Mouse (Mus musculus): Measurements from ENCODE around the gene Naa80. TPM values are rescaled to one million over a fixed set of nuclear protein-coding genes. Genes with fewer than 3 reads are reported as not detected.

Naa80 gene
- polyA plus RNA-seq, 1 experiment from 2014 or later, result 19.9 TPM

DNA sequence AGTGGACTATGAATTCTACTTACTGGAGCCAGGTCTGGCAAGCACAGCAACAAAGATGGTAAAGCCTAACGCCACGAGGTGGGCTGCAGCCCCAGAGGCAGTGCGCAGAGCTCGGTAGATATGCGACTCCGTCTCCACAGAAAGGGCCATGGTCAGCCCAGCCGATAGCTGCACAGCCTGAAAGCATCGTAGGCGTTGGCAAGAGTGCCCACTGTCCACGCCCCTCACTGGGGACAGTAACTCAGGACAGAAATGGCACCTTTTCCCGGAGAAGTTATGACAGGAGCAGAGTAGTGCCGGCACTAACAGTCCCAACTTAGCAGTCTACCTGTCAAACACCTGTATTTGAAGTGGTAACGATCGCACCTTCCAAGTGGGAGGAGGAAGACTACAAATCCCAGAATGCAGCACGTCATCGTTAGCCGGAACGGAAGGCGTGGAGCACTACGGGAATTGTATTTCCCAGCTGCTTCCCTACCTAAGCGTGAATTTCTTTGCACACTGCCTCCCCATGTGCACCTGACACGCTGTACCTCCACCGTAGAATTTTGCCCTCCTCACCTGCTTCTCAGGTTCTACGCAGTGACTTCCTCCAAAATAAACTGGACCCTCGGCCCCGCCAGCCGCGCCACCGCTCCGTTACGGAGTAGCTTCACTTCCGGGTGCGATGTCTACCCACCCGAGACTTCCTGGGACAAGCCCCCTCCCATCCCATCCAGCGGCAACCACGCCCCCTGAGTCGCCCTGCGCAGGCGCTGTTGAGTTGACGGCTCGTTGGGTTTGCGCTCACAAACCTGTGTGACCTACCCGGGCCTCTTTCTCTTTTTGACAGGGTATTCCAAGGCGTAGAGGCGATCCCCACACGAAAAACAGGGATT is 37.0 kb upstream of the Naa80 start, which contains the start of the genes Cyb561d2 and Nprl2:
TSS of gene Cyb561d2 (minus strand) at position 720 of the 878 bp plus-strand sequence.
TSS of gene Nprl2 (plus strand) at position 753 of the 878 bp plus-strand sequence.
- Histone ChIP-seq H3K4me2 (replicated peaks; ENCODE audit: low read depth, low read length) (peak within 1 kb of the TSS; percentile 64), H3K27ac (ENCODE audit: low read length) (peak within 1 kb of the TSS; percentile 44; the same call in 1 of the 2 replicates), H3K4me3 (ENCODE audit: low read depth, low read length) (peak within 1 kb of the TSS; percentile 54), H3K4me1 (ENCODE audit: control insufficient read depth, insufficient read depth, low read length) (peaks cover 17% of the 10 kb centered on the region), H3K9me3 (ENCODE audit: control insufficient read depth, low read depth, low read length) (no peaks in the 10 kb centered on the region), H3K9ac (replicated peaks; ENCODE audit: low read depth, low read length) (peak within 1 kb of the TSS; percentile 45; the same call in 1 of the 2 replicates), H3K36me3 (ENCODE audit: control insufficient read depth, insufficient read depth, low read length) (peaks cover 41% of the 10 kb centered on the region), H3K27me3 (ENCODE audit: control insufficient read depth, insufficient read depth, low read length) (no peaks in the 10 kb centered on the region)
- WGBS, result under 1% methylated on average over 46 of the region's 46 CpGs
- ATAC-seq (ENCODE audit: insufficient number of reproducible peaks, insufficient read depth, low FRiP score, low read depth), result peak; percentile 87

DNA sequence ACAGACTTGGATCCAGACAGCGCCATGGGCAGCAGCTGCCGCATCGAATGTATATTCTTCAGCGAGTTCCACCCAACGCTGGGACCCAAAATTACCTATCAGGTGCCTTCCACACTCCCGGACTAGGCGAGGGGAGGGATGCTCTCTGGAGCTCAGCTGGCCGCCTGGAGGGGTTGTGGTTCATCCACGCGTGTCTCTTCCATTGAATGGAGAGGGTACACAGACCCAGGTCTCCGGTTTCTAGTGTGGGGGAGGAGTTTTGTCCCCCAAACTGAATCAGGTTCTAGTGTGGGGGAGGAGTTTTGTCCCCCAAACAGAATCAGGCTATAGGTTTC is 36.4 kb upstream of the Naa80 start:
- H3K4me3 ChIP-seq (ENCODE audit: low read depth, low read length), result peak overlapping the region; percentile 54
- ATAC-seq (ENCODE audit: insufficient number of reproducible peaks, insufficient read depth, low FRiP score, low read depth), result no peak
- H3K36me3 ChIP-seq (ENCODE audit: control insufficient read depth, insufficient read depth, low read length), result peaks cover 41% of the 10 kb centered on the region
- 2% methylated on average over 11 of the region's 11 CpGs for WGBS
- H3K4me2 ChIP-seq (replicated peaks; ENCODE audit: low read depth, low read length), result peak overlapping the region; percentile 64
- no peaks in the 10 kb centered on the region for H3K27me3 ChIP-seq (ENCODE audit: control insufficient read depth, insufficient read depth, low read length)
- peak overlapping the region; percentile 45; the same call in 1 of the 2 replicates for H3K9ac ChIP-seq (replicated peaks; ENCODE audit: low read depth, low read length)
- H3K9me3 ChIP-seq (ENCODE audit: control insufficient read depth, low read depth, low read length), result no peaks in the 10 kb centered on the region
- H3K27ac ChIP-seq (ENCODE audit: low read length), result peak overlapping the region; percentile 21; the same call in 1 of the 2 replicates
- H3K4me1 ChIP-seq (ENCODE audit: control insufficient read depth, insufficient read depth, low read length), result peaks cover 17% of the 10 kb centered on the region

- peaks cover 39% of the 10 kb centered on the region for H3K36me3 ChIP-seq (ENCODE audit: control insufficient read depth, insufficient read depth, low read length)
- H3K9ac ChIP-seq (replicated peaks; ENCODE audit: low read depth, low read length), result no peak overlapping the region
- peak overlapping the region; percentile 64 for H3K4me2 ChIP-seq (replicated peaks; ENCODE audit: low read depth, low read length)
- no peak for ATAC-seq (ENCODE audit: insufficient number of reproducible peaks, insufficient read depth, low FRiP score, low read depth)
- WGBS, result 20% methylated on average over 8 of the region's 8 CpGs
- no peaks in the 10 kb centered on the region for H3K27me3 ChIP-seq (ENCODE audit: control insufficient read depth, insufficient read depth, low read length)
- H3K4me1 ChIP-seq (ENCODE audit: control insufficient read depth, insufficient read depth, low read length), result peaks cover 19% of the 10 kb centered on the region
- H3K4me3 ChIP-seq (ENCODE audit: low read depth, low read length), result peak overlapping the region; percentile 54
- peak overlapping the region; percentile 21; the same call in 1 of the 2 replicates for H3K27ac ChIP-seq (ENCODE audit: low read length)
- no peaks in the 10 kb centered on the region for H3K9me3 ChIP-seq (ENCODE audit: control insufficient read depth, low read depth, low read length)
Measured at GRCm38 (mm10) chr9:107542721-107543120, 36.0 kb upstream of the Naa80 start.

GRCm38 (mm10) chr9:107543299-107543698 is 35.4 kb upstream of the Naa80 start:
- Histone ChIP-seq H3K27me3 (ENCODE audit: control insufficient read depth, insufficient read depth, low read length) (no peaks in the 10 kb centered on the region), H3K36me3 (ENCODE audit: control insufficient read depth, insufficient read depth, low read length) (peaks cover 33% of the 10 kb centered on the region), H3K4me1 (ENCODE audit: control insufficient read depth, insufficient read depth, low read length) (peaks cover 19% of the 10 kb centered on the region), H3K9me3 (ENCODE audit: control insufficient read depth, low read depth, low read length) (no peaks in the 10 kb centered on the region), H3K27ac (ENCODE audit: low read length) (no peak overlapping the region), H3K4me3 (ENCODE audit: low read depth, low read length) (peak overlapping the region; percentile 54; the same call in 1 of the 2 replicates), H3K9ac (replicated peaks; ENCODE audit: low read depth, low read length) (no peak overlapping the region; the same call in 1 of the 2 replicates), H3K4me2 (replicated peaks; ENCODE audit: low read depth, low read length) (peak overlapping the region; percentile 64; the same call in 1 of the 2 replicates)
- WGBS, result 80% methylated on average over 11 of the region's 11 CpGs
- no peak for ATAC-seq (ENCODE audit: insufficient number of reproducible peaks, insufficient read depth, low FRiP score, low read depth)

- Histone ChIP-seq H3K36me3 (ENCODE audit: control insufficient read depth, insufficient read depth, low read length) (peaks cover 24% of the 10 kb centered on the region), H3K27ac (ENCODE audit: low read length) (no peak overlapping the region), H3K4me2 (replicated peaks; ENCODE audit: low read depth, low read length) (no peak overlapping the region), H3K27me3 (ENCODE audit: control insufficient read depth, insufficient read depth, low read length) (no peaks in the 10 kb centered on the region), H3K9me3 (ENCODE audit: control insufficient read depth, low read depth, low read length) (no peaks in the 10 kb centered on the region), H3K9ac (replicated peaks; ENCODE audit: low read depth, low read length) (no peak overlapping the region), H3K4me3 (ENCODE audit: low read depth, low read length) (no peak overlapping the region), H3K4me1 (ENCODE audit: control insufficient read depth, insufficient read depth, low read length) (peaks cover 19% of the 10 kb centered on the region)
- WGBS, result 93% methylated on average over 17 of the region's 17 CpGs
- no peak for ATAC-seq (ENCODE audit: insufficient number of reproducible peaks, insufficient read depth, low FRiP score, low read depth)
Measured at GRCm38 (mm10) chr9:107544196-107544700, 34.4 kb upstream of the Naa80 start.

- no peak overlapping the region for H3K27ac ChIP-seq (ENCODE audit: low read length)
- H3K9me3 ChIP-seq (ENCODE audit: control insufficient read depth, low read depth, low read length), result no peaks in the 10 kb centered on the region
- 95% methylated on average over 12 of the region's 12 CpGs for WGBS
- H3K4me3 ChIP-seq (ENCODE audit: low read depth, low read length), result no peak overlapping the region
- H3K4me2 ChIP-seq (replicated peaks; ENCODE audit: low read depth, low read length), result no peak overlapping the region
- peaks cover 19% of the 10 kb centered on the region for H3K36me3 ChIP-seq (ENCODE audit: control insufficient read depth, insufficient read depth, low read length)
- no peak for ATAC-seq (ENCODE audit: insufficient number of reproducible peaks, insufficient read depth, low FRiP score, low read depth)
- H3K27me3 ChIP-seq (ENCODE audit: control insufficient read depth, insufficient read depth, low read length), result no peaks in the 10 kb centered on the region
- peaks cover 19% of the 10 kb centered on the region for H3K4me1 ChIP-seq (ENCODE audit: control insufficient read depth, insufficient read depth, low read length)
- H3K9ac ChIP-seq (replicated peaks; ENCODE audit: low read depth, low read length), result no peak overlapping the region
Measured at GRCm38 (mm10) chr9:107544729-107545128, 34.0 kb upstream of the Naa80 start.

DNA sequence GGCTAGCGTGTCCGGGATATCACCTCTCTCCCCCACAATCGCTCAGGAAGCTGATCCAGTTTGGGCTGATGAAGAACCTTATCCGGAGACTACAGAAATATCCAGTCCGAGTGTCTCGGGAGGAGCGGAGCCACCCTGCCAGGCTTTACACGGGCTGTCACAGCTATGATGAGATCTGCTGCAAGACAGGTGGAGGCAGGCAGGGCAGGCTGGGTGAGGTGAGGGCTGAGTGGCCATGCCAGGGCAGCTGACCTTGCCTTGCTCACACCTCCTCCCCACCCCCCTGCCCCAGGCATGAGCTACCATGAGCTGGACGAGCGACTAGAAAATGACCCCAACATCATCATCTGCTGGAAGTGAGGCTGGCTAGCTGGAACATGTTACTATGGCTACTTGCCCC is 33.5 kb upstream of the Naa80 start:
- WGBS, result 83% methylated on average over 10 of the region's 10 CpGs
- H3K27me3 ChIP-seq (ENCODE audit: control insufficient read depth, insufficient read depth, low read length), result no peaks in the 10 kb centered on the region

DNA sequence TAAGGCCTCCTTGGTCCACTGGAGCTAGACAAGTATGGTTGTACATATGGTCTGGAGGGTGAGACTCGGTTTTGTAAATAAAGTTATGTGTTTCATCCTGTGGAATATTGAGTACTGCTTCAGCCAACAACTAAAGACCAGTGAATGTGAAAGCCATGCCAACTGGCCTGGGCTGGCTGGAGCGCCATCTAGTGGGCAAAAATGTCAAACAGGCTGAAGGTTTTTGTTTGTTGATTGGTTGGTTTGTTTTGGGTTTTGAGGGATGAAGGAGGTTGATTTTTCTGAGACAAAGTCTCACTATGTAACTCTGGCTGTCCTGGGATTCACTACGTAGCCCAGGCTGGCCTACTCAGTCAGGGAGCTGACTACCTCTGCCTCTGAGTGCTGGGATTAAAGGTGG is 33.1 kb upstream of the Naa80 start:
- Histone ChIP-seq H3K4me3 (ENCODE audit: low read depth, low read length) (no peak overlapping the region), H3K27ac (ENCODE audit: low read length) (no peak overlapping the region), H3K4me1 (ENCODE audit: control insufficient read depth, insufficient read depth, low read length) (peaks cover 18% of the 10 kb centered on the region), H3K9ac (replicated peaks; ENCODE audit: low read depth, low read length) (no peak overlapping the region), H3K4me2 (replicated peaks; ENCODE audit: low read depth, low read length) (no peak overlapping the region), H3K27me3 (ENCODE audit: control insufficient read depth, insufficient read depth, low read length) (no peaks in the 10 kb centered on the region), H3K36me3 (ENCODE audit: control insufficient read depth, insufficient read depth, low read length) (peaks cover 16% of the 10 kb centered on the region), H3K9me3 (ENCODE audit: control insufficient read depth, low read depth, low read length) (no peaks in the 10 kb centered on the region)
- 14% methylated on average over 3 of the region's 3 CpGs for WGBS
- no peak for ATAC-seq (ENCODE audit: insufficient number of reproducible peaks, insufficient read depth, low FRiP score, low read depth)

More for the DNA sequence above, 33.5 kb upstream of the Naa80 start:
- Histone ChIP-seq H3K4me2 (replicated peaks; ENCODE audit: low read depth, low read length) (no peak overlapping the region), H3K27ac (ENCODE audit: low read length) (no peak overlapping the region), H3K4me3 (ENCODE audit: low read depth, low read length) (no peak overlapping the region), H3K9ac (replicated peaks; ENCODE audit: low read depth, low read length) (no peak overlapping the region), H3K4me1 (ENCODE audit: control insufficient read depth, insufficient read depth, low read length) (peaks cover 19% of the 10 kb centered on the region), H3K9me3 (ENCODE audit: control insufficient read depth, low read depth, low read length) (no peaks in the 10 kb centered on the region), H3K36me3 (ENCODE audit: control insufficient read depth, insufficient read depth, low read length) (peaks cover 16% of the 10 kb centered on the region)
- ATAC-seq (ENCODE audit: insufficient number of reproducible peaks, insufficient read depth, low FRiP score, low read depth), result no peak
